Mouse (Mus musculus) cerebellum, postnatal 14 days (tissue): ENCODE data around the gene C1ql1.

ENCODE experiments used
- DNase-seq, 2 experiments: peaks; one replicate each; pipeline ENCODE4 v3.0.0; 2021; ENCODE audit warnings: mixed read lengths in 2 of 2

Gene C1ql1

DNA sequence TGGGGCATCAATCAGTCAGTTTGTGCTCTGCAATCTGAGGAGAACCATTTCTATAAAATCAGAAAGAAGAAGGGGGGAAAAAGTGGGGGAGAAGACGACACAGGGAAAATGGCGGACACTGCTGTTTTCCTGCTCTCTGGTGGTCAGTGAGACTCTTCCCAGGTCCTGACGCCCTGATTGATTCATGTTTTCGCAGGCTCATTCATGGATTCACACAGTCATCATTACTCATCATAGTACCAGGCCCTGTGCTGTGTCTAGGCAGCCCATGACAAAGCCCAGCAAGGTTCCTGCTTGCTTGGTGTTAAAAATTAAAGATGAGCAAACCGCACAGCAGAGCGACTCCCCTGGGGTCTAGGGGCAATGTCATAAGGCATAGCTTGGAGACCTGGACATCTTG is 11.9 kb upstream of the C1ql1 start:
- no peak for DNase-seq

- DNase-seq: no peak
These were observed 11.2 kb upstream of the C1ql1 start for GRCm38 (mm10) chr11:102957692-102958091.

DNA sequence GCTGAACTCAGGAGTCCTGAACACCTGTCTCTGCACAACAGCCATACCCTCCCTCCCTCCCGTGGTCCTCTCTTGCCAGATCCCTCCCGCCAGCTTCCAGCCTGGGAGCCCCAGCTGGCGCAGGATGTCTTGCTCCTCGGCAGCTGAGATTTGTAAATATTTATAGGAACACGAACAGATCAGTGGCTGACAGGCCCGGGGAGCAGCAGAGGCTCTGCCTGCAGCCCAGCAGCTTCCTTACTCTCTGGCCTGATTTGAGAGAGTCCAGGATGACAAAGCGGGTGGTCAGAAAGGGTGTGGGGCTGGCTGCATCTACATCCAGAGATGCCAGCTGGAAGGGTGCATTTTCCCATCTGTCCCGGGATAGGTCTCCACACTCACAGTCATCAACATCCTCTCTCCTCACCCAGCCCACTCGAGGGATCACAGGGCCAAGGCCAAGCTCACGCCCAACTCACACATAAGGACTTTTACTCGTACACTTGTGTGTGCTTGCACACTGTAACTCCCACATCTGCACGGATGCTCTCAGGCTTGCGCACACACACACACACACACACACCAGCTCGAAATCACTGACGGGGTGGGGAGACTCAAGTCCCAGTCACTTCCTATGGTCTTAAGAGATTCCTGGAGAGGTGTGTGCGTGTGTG is 10.6 kb upstream of the C1ql1 start:
- peak in 1 of 2 experiments; percentile 27 for DNase-seq

GRCm38 (mm10) chr11:102952922-102953321 is 6.4 kb upstream of the C1ql1 start:
- DNase-seq: no peak

GRCm38 (mm10) chr11:102948043-102948961 is 1.8 kb upstream of the C1ql1 start:
- DNase-seq: peak in 1 of 2 experiments; percentile 36

GRCm38 (mm10) chr11:102946992-102947343 is 480 bp upstream of the C1ql1 start:
- DNase-seq: no peak

- no peak for DNase-seq
These were observed 903 bp downstream of the C1ql1 start for GRCm38 (mm10) chr11:102945306-102946264.

DNA sequence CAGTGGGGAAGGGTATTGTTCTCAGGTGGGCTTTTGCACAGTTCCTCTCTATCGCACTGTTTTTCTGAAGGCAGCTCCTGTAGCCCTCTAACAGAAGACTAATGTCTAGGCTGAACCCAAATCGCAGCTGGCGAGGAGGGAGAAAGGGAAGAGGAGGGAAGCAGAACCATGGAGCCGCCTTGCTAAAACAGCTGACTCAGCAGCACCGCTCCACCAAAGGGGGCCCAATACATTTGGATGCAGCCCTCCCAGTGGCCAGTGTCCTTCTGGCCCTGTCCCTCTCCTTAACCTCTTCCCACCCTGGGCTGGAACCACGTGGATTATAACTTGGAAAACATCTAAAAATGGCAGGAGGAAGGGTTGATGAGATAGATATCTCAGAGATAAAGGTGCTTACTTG is 5.3 kb downstream of the C1ql1 start:
- DNase-seq: no peak

GRCm38 (mm10) chr11:102939024-102939675 is 7.3 kb downstream of the C1ql1 start:
- DNase-seq: no peak

- no peak for DNase-seq
These were observed 8.8 kb downstream of the C1ql1 start for GRCm38 (mm10) chr11:102937529-102938182.

DNA sequence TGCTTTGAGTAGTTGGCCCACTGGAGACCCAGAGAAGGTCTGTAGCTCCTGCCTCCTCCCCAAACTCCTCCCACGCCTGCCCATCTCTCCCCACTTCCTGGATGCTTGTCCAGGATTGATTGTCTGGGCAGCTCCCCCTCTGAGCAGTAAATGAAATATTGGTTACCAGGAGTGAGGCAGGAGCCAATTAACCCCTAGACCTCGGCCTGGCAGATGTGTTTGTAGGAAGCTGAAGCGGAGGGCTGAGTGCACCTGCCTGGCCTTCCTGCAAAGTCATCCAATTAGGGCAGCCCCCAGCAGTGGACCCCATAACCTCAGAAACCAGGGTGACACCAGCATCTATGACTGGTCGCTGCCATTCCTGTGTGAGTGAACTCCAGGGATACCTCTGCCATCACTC is 10.2 kb downstream of the C1ql1 start:
- no peak for DNase-seq

DNA sequence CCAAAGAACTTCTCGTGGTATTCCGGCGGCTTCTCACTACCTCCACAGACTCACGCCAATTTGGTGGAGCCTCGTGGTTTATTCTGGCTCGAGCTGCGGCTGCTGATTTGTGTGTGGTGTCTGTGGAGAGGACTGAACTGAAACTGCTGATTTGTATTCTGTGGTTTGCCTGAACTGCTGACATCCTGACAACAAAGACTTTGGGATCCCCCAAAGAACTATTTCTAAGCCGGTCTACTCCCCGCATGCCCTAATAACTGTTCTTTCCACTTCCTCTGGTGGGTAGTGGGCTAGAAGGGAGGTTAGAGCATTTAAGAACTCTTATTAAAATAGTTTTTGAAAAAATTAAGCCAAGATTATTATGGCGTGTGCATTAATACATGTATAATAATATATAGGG is 15.8 kb downstream of the C1ql1 start:
- DNase-seq: no peak

DNA sequence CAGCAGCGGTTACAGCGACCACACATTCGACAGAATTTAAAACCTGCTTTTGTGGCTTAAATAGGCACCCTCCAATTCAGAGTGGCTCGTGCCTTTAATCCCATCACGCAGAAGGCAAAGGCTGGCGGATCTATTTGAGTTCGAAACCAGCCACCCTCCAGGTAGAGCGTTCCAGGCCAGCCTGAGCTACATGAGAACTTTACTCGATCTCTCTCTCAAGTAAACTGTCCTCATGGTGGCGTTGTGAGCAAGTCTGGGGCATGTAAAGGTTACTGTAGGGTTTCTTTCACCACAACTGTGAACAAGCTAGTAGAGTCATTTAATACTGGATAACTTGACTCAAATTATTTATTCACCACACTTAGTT is 21.2 kb downstream of the C1ql1 start:
- peak in 1 of 2 experiments; percentile 70 for DNase-seq

- peak; percentile 95 to 96 for DNase-seq
These were observed 21.7 kb downstream of the C1ql1 start, which contains the start of gene Kif18b for GRCm38 (mm10) chr11:102924557-102925350. TSS of gene Kif18b (minus strand) at chr11:102925124.

- no peak for DNase-seq
These were observed 25.0 kb downstream of the C1ql1 start for GRCm38 (mm10) chr11:102921491-102921890.

- no peak for DNase-seq
These were observed 28.4 kb downstream of the C1ql1 start for GRCm38 (mm10) chr11:102918077-102918476.

DNA sequence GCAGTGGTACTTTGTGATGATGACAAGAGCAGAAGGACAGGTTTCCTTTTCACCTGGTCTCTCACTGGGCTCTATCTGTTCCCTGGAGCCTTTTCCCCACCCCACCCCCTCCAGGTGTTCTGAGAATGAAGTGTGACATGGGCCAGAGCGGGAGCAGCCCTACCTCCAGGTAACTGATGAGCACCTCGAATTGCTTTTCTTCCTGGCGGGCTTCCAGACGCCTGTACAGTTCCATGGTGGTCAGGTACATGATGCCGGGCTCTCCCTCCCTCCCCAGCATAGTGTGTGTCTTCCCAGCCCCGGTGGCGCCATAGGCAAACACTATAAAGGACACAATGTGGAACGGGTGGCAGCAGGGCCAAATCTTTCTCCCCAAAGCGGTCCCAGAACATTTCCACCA is 31.1 kb downstream of the C1ql1 start:
- DNase-seq: no peak

DNA sequence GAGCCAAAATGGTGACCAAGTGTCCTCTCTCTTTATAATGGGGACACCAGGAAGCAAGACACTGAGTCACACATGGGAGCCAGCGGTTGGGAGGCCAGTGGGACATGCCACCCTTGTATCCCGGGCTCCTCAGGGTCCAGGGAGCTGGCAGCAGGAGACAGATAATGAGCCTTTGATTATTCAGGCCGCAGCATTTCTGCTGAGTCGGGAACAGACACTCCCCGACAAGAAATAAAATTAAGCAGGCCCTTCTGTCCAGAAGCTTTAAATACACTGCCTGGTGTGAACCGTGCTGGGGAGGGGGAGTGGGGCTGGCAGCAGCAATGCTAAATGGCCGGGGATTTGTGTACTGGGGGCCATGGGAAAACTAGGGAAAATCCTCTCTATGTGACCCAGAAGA is 35.1 kb downstream of the C1ql1 start:
- no peak for DNase-seq

GRCm38 (mm10) chr11:102903654-102904053 is 42.8 kb downstream of the C1ql1 start:
- no peak for DNase-seq

- DNase-seq: no peak
These were observed 44.4 kb downstream of the C1ql1 start for GRCm38 (mm10) chr11:102902107-102902506.

GRCm38 (mm10) chr11:102901199-102901598 is 45.3 kb downstream of the C1ql1 start:
- DNase-seq: no peak
